Mouse (Mus musculus) intestine, embryonic 16.5 days (tissue): ENCODE measurements around the gene Pgpep1. TPM values are rescaled to one million over a fixed set of nuclear protein-coding genes. Genes with fewer than 3 reads are reported as not detected.

Experiments
- ATAC-seq: fragments of 200-750 bp; cut with Nextera tagmentation; 2 replicates; pipeline ENCODE4 v1.8.0; 2017; ENCODE audit warnings: moderate TSS enrichment, moderate library complexity
- H3K27ac ChIP-seq: fragments of 300-500 bp; sonication (generic); 2 replicates; pipeline ENCODE4 v1.5.1; 2014; ENCODE audit warnings: mild to moderate bottlenecking, low read length
- H3K27me3 ChIP-seq: fragments of 300-500 bp; sonication (generic); replicated peaks from 2 replicates; pipeline ENCODE4 v1.6.1; 2014; ENCODE audit warnings: low read length, control low read depth, mixed read lengths; ENCODE audit not compliant: control insufficient read depth, insufficient read depth
- H3K36me3 ChIP-seq: fragments of 300-500 bp; sonication (generic); 2 replicates; pipeline ENCODE4 v1.6.1; 2014; ENCODE audit warnings: low read length, control low read depth; ENCODE audit not compliant: control insufficient read depth, insufficient read depth
- H3K4me1 ChIP-seq: fragments of 300-500 bp; sonication (generic); 2 replicates; pipeline ENCODE4 v1.6.1; 2014; ENCODE audit warnings: low read length, control low read depth, mixed read lengths; ENCODE audit not compliant: control insufficient read depth, insufficient read depth
- H3K4me2 ChIP-seq: fragments of 300-500 bp; sonication (generic); 2 replicates; pipeline ENCODE4 v1.6.1; 2014; ENCODE audit warnings: low read depth, low read length, control low read depth
- H3K4me3 ChIP-seq: fragments of 300-500 bp; sonication (generic); 2 replicates; pipeline ENCODE4 v1.5.1; 2014; ENCODE audit warnings: mild to moderate bottlenecking, low read length
- H3K9ac ChIP-seq: fragments of 300-500 bp; sonication (generic); 2 replicates; pipeline ENCODE4 v1.6.1; 2014; ENCODE audit warnings: low read depth, low read length
- H3K9me3 ChIP-seq: fragments of 300-500 bp; sonication (generic); 2 replicates; pipeline ENCODE4 v1.6.1; 2016; ENCODE audit warnings: low read length, control low read depth; ENCODE audit not compliant: control insufficient read depth
- WGBS: fragments of 180-500 bp; shearing (Covaris S2); extraction: QIAGEN DNeasy Blood & Tissue Kit; methylation state at CpG from one replicate; pipeline ENCODE4 v1.1.7; 2014; 5-methylcytosine and 5-hydroxymethylcytosine counted together
- polyA plus RNA-seq: library from polyadenylated mRNA; unstranded; fragments of >200 nt; fragmentation: Nextera tagmentation; extraction: Ambion mirVana; gene quantifications from 2 replicates; pipeline ENCODE4 v1.2.1, GENCODE M21; 2015

Gene Pgpep1
- polyA plus RNA-seq, 1 experiment from 2014 or later, result 88.3 TPM

DNA sequence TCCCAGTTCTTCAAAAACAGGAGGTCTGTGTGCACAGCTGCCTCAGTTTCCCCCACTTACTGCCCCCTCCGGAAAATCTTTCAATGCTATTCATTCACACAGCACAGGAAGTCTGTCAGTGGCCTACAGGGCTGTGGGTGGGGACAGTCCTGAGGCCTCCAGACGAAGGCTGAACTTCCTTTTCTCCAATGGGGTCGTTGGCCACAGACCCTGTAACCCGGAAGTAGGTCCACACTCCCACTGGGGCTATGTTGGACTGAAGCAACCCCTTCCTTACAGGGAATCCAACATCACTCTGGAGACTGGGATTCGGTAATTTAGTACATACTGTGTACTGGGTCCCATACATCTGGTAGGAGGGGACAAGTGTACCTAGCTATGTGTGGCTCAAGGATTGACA lies 33.4 kb upstream of the Pgpep1 start:
- H3K4me2 ChIP-seq, result no peak overlapping the region
- no peak for ATAC-seq
- H3K4me1 ChIP-seq, result peaks cover 50% of the 10 kb centered on the region
- no peaks in the 10 kb centered on the region for H3K9me3 ChIP-seq
- no peaks in the 10 kb centered on the region for H3K36me3 ChIP-seq
- H3K9ac ChIP-seq, result peak overlapping the region; percentile 35; the same call in 1 of the 2 replicates
- H3K27me3 ChIP-seq, result no peaks in the 10 kb centered on the region
- WGBS, result 66% methylated on average over 5 of the region's 5 CpGs
- peak overlapping the region; percentile 41 for H3K27ac ChIP-seq
- no peak overlapping the region for H3K4me3 ChIP-seq

DNA sequence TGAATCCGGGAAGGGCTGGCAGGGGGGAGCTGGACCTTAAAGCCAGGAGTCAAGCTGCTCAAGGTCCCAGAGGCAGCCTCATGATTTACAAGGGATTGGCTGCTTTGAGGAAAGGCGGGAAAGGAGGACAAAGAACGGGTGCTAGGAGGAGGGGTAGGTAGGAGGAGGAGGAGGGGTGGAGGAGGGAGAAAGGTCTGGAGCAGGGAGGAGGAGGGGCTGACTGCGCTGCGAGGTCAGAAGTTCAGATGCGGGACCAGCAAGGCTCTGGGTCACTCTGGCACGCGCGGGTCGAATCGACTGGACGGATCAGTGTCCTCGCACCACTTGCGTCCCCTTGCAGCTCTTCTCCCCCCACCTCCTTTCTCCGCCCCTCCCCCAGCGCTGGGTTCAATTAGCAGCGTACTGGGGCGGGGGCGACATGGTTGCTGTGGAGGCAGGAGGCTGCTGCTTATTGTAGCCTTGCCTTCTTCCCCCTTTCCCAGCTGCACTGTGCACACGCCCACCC lies 31.6 kb upstream of the Pgpep1 start:
- Histone ChIP-seq H3K4me1 (peaks cover 39% of the 10 kb centered on the region), H3K4me3 (peak overlapping the region; percentile 35), H3K4me2 (peak overlapping the region; percentile 62), H3K9me3 (no peaks in the 10 kb centered on the region), H3K27me3 (no peaks in the 10 kb centered on the region), H3K27ac (peak overlapping the region; percentile 57; the same call in 1 of the 2 replicates), H3K36me3 (no peaks in the 10 kb centered on the region), H3K9ac (peak overlapping the region; percentile 73)
- peak; percentile 39; the same call in 1 of the 2 replicates for ATAC-seq
- WGBS, result 2% methylated on average over 18 of the region's 20 CpGs

DNA sequence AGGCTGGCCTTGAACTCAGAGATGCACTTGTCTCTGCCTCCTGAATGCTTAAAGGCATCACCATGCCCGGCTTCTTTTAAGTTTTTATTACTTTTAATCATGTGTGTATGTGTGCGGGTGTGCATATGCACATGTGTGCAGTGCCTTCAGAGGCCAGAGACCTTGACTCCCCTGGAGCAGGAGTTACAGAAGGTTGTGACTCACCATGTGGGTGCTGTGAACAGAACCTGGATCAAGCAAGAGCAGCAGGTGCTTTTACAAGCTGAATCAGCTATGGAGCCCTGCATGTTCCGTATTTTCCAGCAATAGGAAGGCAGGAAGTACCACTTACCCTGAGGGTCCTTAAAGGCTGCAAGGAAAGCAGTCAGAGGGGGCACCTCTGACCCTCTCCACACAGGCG lies 31.0 kb upstream of the Pgpep1 start:
- Histone ChIP-seq H3K4me1 (peaks cover 34% of the 10 kb centered on the region), H3K4me3 (peak overlapping the region; percentile 35), H3K27ac (peak overlapping the region; percentile 57), H3K9me3 (no peaks in the 10 kb centered on the region), H3K4me2 (peak overlapping the region; percentile 62), H3K9ac (peak overlapping the region; percentile 73), H3K27me3 (no peaks in the 10 kb centered on the region), H3K36me3 (no peaks in the 10 kb centered on the region)
- ATAC-seq, result no peak
- WGBS, result 63% methylated on average over 4 of the region's 4 CpGs

DNA sequence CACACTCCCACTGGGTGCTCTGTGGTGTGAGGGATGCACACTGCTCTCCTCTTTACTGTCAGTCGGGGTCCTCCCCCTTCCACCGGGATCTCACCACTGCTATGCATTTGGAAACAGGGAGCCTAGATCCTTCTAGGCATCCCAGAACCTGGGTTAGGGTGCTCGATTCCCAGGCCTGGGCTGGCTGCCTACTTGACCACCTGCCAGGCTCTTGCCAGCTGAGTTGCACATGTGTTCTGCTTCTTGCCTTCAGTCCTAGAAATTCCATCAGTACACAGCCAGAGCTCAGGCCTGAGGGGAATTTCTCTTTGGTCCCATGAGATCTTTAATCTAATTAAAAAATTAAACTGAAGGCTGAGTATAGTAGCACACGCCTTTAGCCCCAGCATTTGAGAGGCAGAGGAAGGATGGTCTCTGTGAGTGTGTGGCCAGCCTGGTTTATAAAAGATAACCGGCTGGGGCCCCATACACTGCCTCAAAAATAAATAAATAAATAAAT lies 29.8 kb upstream of the Pgpep1 start:
- H3K4me1 ChIP-seq, result peaks cover 24% of the 10 kb centered on the region
- no peak overlapping the region for H3K4me3 ChIP-seq
- no peak for ATAC-seq
- H3K36me3 ChIP-seq, result no peaks in the 10 kb centered on the region
- no peak overlapping the region for H3K9ac ChIP-seq
- no peak overlapping the region for H3K4me2 ChIP-seq
- 63% methylated on average over 5 of the region's 5 CpGs for WGBS
- no peak overlapping the region for H3K27ac ChIP-seq
- no peaks in the 10 kb centered on the region for H3K9me3 ChIP-seq
- H3K27me3 ChIP-seq, result no peaks in the 10 kb centered on the region

DNA sequence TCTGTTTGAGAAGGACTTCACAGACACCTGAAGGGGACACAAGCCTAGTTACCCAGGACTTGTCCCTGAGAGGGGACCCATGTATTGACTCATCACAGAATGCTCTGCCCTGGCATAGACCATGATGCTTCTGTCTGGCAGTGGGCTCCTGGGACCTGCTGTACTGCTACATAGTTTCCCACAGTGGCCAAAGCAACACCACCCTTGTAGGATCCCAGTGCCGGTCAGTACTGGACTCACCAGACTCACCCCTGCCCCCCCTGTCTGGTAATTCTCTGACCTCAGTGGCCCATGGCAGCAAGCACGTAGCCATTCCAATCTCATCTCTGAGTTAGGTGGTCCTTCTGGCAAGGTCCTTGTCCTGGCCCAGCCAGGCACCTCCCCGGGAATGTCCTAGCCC lies 27.9 kb upstream of the Pgpep1 start:
- WGBS, result 86% methylated on average over 3 of the region's 3 CpGs
- Histone ChIP-seq H3K9me3 (no peaks in the 10 kb centered on the region), H3K36me3 (no peaks in the 10 kb centered on the region), H3K27me3 (no peaks in the 10 kb centered on the region), H3K9ac (no peak overlapping the region), H3K4me2 (no peak overlapping the region), H3K4me3 (no peak overlapping the region), H3K4me1 (peaks cover 15% of the 10 kb centered on the region), H3K27ac (no peak overlapping the region)
- ATAC-seq, result no peak

DNA sequence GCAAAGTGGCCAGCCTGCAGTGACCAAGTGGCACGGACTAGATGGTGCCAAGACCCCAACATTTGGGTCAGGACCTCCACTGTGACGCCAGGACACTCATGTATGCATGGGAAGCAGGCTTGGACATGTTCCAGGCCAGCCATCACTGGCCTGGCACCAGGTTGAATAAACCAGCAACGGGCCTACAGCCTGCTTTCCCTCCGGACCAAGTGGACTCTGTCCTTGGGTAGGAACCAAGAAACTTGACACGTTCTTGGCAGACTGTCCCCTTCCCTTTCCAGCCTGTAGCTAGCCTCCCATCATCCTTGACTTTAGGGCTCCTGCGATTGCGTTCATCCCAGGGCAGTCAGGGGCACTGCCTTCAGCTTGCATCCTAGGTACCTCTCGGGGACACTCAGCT lies 27.4 kb upstream of the Pgpep1 start:
- Histone ChIP-seq H3K27ac (no peak overlapping the region), H3K36me3 (no peaks in the 10 kb centered on the region), H3K27me3 (no peaks in the 10 kb centered on the region), H3K4me2 (no peak overlapping the region), H3K4me3 (no peak overlapping the region), H3K9me3 (no peaks in the 10 kb centered on the region), H3K9ac (no peak overlapping the region), H3K4me1 (peaks cover 17% of the 10 kb centered on the region)
- no peak for ATAC-seq
- 74% methylated on average over 8 of the region's 8 CpGs for WGBS

DNA sequence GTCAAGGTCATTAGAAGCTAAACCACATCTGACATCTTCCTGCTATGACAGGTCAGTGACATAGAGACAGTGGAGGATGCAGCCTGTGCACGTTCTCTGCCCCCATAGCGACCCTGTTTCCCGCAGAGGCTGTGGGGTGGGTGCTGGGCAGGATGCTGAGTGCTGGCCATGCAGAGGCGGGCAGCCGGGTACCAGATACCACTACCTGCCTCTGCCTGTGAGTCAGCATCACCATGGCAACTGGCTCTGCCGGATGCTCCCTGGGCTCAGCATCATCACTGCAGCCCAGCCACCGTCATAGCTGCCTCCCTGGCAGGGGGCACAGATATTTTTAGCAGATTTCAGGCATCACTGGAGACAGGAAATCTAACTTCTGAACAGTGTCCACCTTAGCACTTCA lies 24.1 kb upstream of the Pgpep1 start:
- no peaks in the 10 kb centered on the region for H3K27me3 ChIP-seq
- 51% methylated on average over 7 of the region's 7 CpGs for WGBS
- H3K9ac ChIP-seq, result no peak overlapping the region
- H3K36me3 ChIP-seq, result no peaks in the 10 kb centered on the region
- no peaks in the 10 kb centered on the region for H3K9me3 ChIP-seq
- H3K4me1 ChIP-seq, result peaks cover 27% of the 10 kb centered on the region
- ATAC-seq, result no peak
- H3K4me2 ChIP-seq, result no peak overlapping the region
- no peak overlapping the region for H3K27ac ChIP-seq
- no peak overlapping the region for H3K4me3 ChIP-seq

DNA sequence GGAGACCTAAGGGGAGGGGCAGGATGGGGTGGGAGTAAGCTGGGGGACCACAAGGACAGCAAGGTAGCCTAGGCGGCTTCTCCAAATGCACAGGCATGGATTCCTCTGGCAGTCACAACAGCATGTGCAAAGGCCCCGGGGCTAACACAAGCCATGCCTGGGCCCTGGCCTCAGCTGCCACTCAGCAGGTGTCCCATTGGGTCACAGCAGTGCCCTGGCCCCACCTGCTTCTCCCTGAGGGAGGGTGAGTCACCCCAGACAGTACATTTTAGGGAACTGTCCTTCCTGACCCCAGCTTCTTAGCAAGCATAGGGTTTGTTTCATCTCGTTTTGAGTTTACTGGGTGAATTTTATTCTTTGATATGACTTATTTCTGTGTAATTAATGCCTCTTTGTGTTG lies 22.5 kb upstream of the Pgpep1 start:
- no peaks in the 10 kb centered on the region for H3K27me3 ChIP-seq
- peak overlapping the region; percentile 52 for H3K27ac ChIP-seq
- peaks cover 3% of the 10 kb centered on the region; the same call in 1 of the 2 replicates for H3K36me3 ChIP-seq
- peaks cover 32% of the 10 kb centered on the region for H3K4me1 ChIP-seq
- ATAC-seq, result no peak
- no peak overlapping the region for H3K4me3 ChIP-seq
- 73% methylated on average over 3 of the region's 3 CpGs for WGBS
- peak overlapping the region; percentile 63 for H3K9ac ChIP-seq
- H3K9me3 ChIP-seq, result no peaks in the 10 kb centered on the region
- H3K4me2 ChIP-seq, result peak overlapping the region; percentile 48

DNA sequence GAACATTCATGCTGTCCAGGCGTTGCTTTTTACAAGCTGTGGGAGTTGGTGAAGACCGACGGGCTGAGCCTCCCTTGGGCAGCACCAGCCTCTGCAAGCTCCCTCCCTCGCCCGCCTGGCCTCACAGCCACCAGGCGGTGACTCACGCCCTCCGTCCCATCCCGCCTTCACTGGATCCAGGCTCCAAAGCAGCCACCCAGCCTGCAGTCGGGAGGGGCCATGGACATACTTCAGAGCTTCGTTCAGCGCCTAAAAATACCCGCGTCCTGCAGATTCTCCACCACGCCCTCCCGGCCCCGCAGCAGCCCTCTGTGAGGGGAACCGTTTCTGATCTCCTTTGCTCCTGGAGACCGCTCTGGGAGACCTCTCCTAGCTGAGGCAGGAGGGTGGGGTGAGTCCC lies 22.0 kb upstream of the Pgpep1 start:
- Histone ChIP-seq H3K4me2 (peak overlapping the region; percentile 48), H3K9me3 (no peaks in the 10 kb centered on the region), H3K27ac (peak overlapping the region; percentile 52), H3K36me3 (peaks cover 4% of the 10 kb centered on the region; the same call in 1 of the 2 replicates), H3K9ac (peak overlapping the region; percentile 63), H3K4me3 (peak overlapping the region; percentile 18; the same call in 1 of the 2 replicates), H3K4me1 (peaks cover 28% of the 10 kb centered on the region), H3K27me3 (no peaks in the 10 kb centered on the region)
- 4% methylated on average over 19 of the region's 19 CpGs for WGBS
- ATAC-seq, result peak; percentile 68

DNA sequence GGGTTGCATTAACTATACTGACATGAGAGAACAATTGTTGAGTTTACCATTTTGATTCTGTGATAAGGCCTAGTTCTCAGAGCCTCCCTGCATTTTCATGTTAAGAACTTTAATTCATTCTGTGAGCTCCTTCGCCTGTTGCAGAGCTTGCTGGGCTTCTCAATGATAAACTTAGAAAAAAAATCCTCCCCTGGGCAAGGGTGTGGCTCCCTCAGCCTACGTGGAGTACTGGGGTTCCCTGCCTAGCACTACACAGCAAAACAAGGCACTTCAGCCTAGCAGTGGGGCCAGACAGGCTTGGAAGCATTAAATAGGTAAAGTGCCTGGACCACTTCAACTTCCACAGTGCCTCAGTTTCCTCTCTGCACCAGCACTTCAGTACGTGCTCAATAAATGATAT lies 21.2 kb upstream of the Pgpep1 start:
- no peaks in the 10 kb centered on the region for H3K27me3 ChIP-seq
- no peaks in the 10 kb centered on the region for H3K9me3 ChIP-seq
- peaks cover 5% of the 10 kb centered on the region; the same call in 1 of the 2 replicates for H3K36me3 ChIP-seq
- H3K4me1 ChIP-seq, result peaks cover 28% of the 10 kb centered on the region
- ATAC-seq, result no peak
- H3K27ac ChIP-seq, result peak overlapping the region; percentile 52
- WGBS, result 59% methylated on average over 3 of the region's 3 CpGs
- no peak overlapping the region for H3K4me3 ChIP-seq
- no peak overlapping the region for H3K9ac ChIP-seq
- H3K4me2 ChIP-seq, result no peak overlapping the region
